In the genomic region with DNA sequence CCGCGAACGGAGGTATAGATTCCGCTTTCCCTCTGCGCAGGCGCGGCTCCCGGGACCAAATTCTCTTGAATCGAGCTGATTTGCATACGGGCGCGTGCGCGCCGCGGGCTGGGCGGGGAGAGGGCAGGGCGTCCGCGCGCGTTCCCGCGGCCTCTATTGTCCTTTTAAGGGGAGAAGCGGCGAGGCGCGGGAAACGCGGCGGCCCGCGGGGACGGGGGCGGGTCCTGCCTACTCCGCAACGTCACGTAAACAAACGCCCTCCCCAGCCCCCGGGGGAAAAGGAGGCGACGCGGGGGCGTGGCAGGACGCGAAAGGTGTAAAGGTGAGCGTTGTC, we compare ENCODE assay signal across 8 mouse cellular contexts. TPM values are rescaled to one million over a fixed set of nuclear protein-coding genes. Genes with fewer than 3 reads are reported as not detected.
DNase-seq lines count a peak whose midpoint lies in the region; ATAC-seq lines count a peak whose summit lies in the region.

Gene Sinhcaf, minus strand, starts transcription at position 59 of the 334 bp plus-strand sequence.

- H3K36me3 ChIP-seq in intestine, embryonic 14.5 days (ENCODE audit: control insufficient read depth, insufficient read depth, low read length), result peaks cover 6% of the 10 kb centered on the region; the same call in 1 of the 2 replicates

- intact Hi-C loops in left cerebral cortex, postnatal 14 days (cut with DNase I), result loop anchor here (5.0 to 10.0 kb wide), 2 partner anchors 158 to 176 kb away; partner anchors contain the start of gene Dennd5b

- peak within 1 kb of the TSS; percentile 77 for H3K4me2 ChIP-seq in intestine, embryonic 14.5 days (ENCODE audit: low read length)

- H3K27ac ChIP-seq in intestine, embryonic 14.5 days (ENCODE audit: low read depth), result peak within 1 kb of the TSS; percentile 95

- H3K4me1 ChIP-seq in intestine, embryonic 14.5 days (replicated peaks; ENCODE audit: control insufficient read depth, insufficient read depth, low read length), result peaks cover 8% of the 10 kb centered on the region; the same call in 1 of the 2 replicates

- peak; percentile 77 for ATAC-seq in intestine, embryonic 14.5 days (replicated peaks; ENCODE audit: low FRiP score, low TSS enrichment, low read depth)

- peak within 1 kb of the TSS; percentile 68 for H3K4me3 ChIP-seq in intestine, embryonic 14.5 days (ENCODE audit: low read depth, low read length)

- H3K27me3 ChIP-seq in intestine, embryonic 14.5 days (replicated peaks; ENCODE audit: control insufficient read depth, insufficient read depth, low read length), result no peaks in the 10 kb centered on the region

- H3K9ac ChIP-seq in intestine, embryonic 14.5 days (ENCODE audit: low read length), result peak within 1 kb of the TSS; percentile 97

- no peaks in the 10 kb centered on the region for H3K9me3 ChIP-seq in intestine, embryonic 14.5 days (ENCODE audit: control insufficient read depth, low read length)

- under 1% methylated on average over 44 of the region's 47 CpGs for WGBS in intestine, embryonic 14.5 days

- DNase-seq in adrenal gland, adult 18-20 months (ENCODE audit: low spot score in 2 of 2), result peak; percentile 96 to 97
- DNase-seq in embryo, embryonic 11 days, result peak; percentile 100
- DNase-seq in gastrocnemius, postnatal 25 days, result peak; percentile 94
- DNase-seq in intestine, embryonic 14.5 days (ENCODE audit: low spot score), result peak; percentile 98
- peak; percentile 92 to 95 for DNase-seq in left cerebral cortex, postnatal 14 days (ENCODE audit: low spot score in 2 of 2)
- peak; percentile 100 for DNase-seq in mesoderm, embryonic 11.5 days (ENCODE audit: low read depth, low spot score)
- DNase-seq in right cerebral cortex, postnatal 36 days (ENCODE audit: low spot score in 2 of 2), result peak; percentile 92 to 95
- peak; percentile 99 for DNase-seq in yolk sac, embryonic 10.5 days (ENCODE audit: low spot score)

RNA-seq across cellular contexts. Expression of gene Sinhcaf, which starts in this region (rescaled TPM):
- 10 to 100 TPM in 1 of 2 experiments, 1 to 10 TPM in 1; 9.9 to 26.5 TPM for total RNA-seq in adrenal gland, adult 18-20 months (2021)
- 1 to 10 TPM in 1 of 2 experiments, under 1 TPM in 1; 0.95 to 2.7 TPM for total RNA-seq in gastrocnemius, postnatal 25 days (2021)
- 131 and 150 TPM in 2 replicates for polyA plus RNA-seq in intestine, embryonic 14.5 days (2014; fragmentation: Nextera tagmentation; extraction: Ambion mirVana)
- 1 to 10 TPM; 2.3 to 4.3 TPM for total RNA-seq in left cerebral cortex, postnatal 14 days (2021)

Comparison
In these comparisons a context has a peak if more than half of its experiments do, and no peak if none do; other contexts are left out.
1. Peak in every context shown above with its lines: DNase-seq, ATAC-seq, H3K4me3 ChIP-seq and H3K27ac ChIP-seq.